Mouse (Mus musculus) neural tube, embryonic 14.5 days (tissue): ENCODE results near the gene Igf2bp2. TPM values are rescaled to one million over a fixed set of nuclear protein-coding genes. Genes with fewer than 3 reads are reported as not detected.

ENCODE experiments used
- ATAC-seq: fragments of 200-750 bp; cut with Nextera tagmentation; 2 replicates; pipeline ENCODE4 v1.8.0; 2017; ENCODE audit warnings: low read depth, mild to moderate bottlenecking, moderate TSS enrichment, moderate library complexity
- H3K27ac ChIP-seq: fragments of 300-500 bp; sonication (generic); 2 replicates; pipeline ENCODE4 v1.5.1; 2014; ENCODE audit warnings: low read depth, mild to moderate bottlenecking, control low read depth, low read length, moderate library complexity, mixed read lengths
- H3K27me3 ChIP-seq: fragments of 300-500 bp; sonication (generic); 2 replicates; pipeline ENCODE4 v1.6.1; 2014; ENCODE audit warnings: low read length; ENCODE audit not compliant: control insufficient read depth, insufficient read depth
- H3K36me3 ChIP-seq: fragments of 300-500 bp; sonication (generic); 2 replicates; pipeline ENCODE4 v1.6.1; 2014; ENCODE audit warnings: low read length, mixed read lengths; ENCODE audit not compliant: control insufficient read depth, insufficient read depth
- H3K4me1 ChIP-seq: fragments of 300-500 bp; sonication (generic); 2 replicates; pipeline ENCODE4 v1.6.1; 2014; ENCODE audit warnings: low read length; ENCODE audit not compliant: control insufficient read depth, insufficient read depth
- H3K4me2 ChIP-seq: fragments of 300-500 bp; sonication (generic); 2 replicates; pipeline ENCODE4 v1.6.1; 2014; ENCODE audit warnings: mild to moderate bottlenecking, low read depth, low read length, control low read depth
- H3K4me3 ChIP-seq: fragments of 300-500 bp; sonication (generic); 2 replicates; pipeline ENCODE4 v1.5.1; 2014; ENCODE audit warnings: low read depth, low read length, control low read depth, mixed read lengths
- H3K9ac ChIP-seq: fragments of 300-500 bp; sonication (generic); replicated peaks from 2 replicates; pipeline ENCODE4 v1.6.1; 2014; ENCODE audit warnings: low read depth, mild to moderate bottlenecking, control low read depth, low read length, mixed read lengths
- H3K9me3 ChIP-seq: fragments of 300-500 bp; sonication (generic); 2 replicates; pipeline ENCODE4 v1.6.1; 2016; ENCODE audit warnings: low read length; ENCODE audit not compliant: control insufficient read depth
- WGBS: fragments of 180-500 bp; shearing (Covaris S2); extraction: QIAGEN DNeasy Blood & Tissue Kit; methylation state at CpG from one replicate; pipeline ENCODE4 v1.1.7; 2014; 5-methylcytosine and 5-hydroxymethylcytosine counted together
- polyA plus RNA-seq: library from polyadenylated mRNA; unstranded; fragments of >200 nt; fragmentation: Nextera tagmentation; extraction: Ambion mirVana; gene quantifications from 2 replicates; pipeline ENCODE4 v1.2.1, GENCODE M21; 2014

Igf2bp2 gene
- polyA plus RNA-seq, 1 experiment from 2014 or later: 16.6 TPM

- Histone ChIP-seq H3K9me3 (no peaks in the 10 kb centered on the region), H3K9ac (peak overlapping the region; percentile 37; the same call in 1 of the 2 replicates), H3K27me3 (no peaks in the 10 kb centered on the region), H3K4me3 (no peak overlapping the region), H3K4me1 (no peaks in the 10 kb centered on the region), H3K27ac (0 out of 2 replicates have a peak overlapping the region, but pooled peaks have one; percentile 34), H3K36me3 (no peaks in the 10 kb centered on the region), H3K4me2 (no peak overlapping the region)
- WGBS: 19% methylated on average over 9 of the region's 11 CpGs
- peak; percentile 39; the same call in 1 of the 2 replicates for ATAC-seq
Measured at GRCm38 (mm10) chr16:22151706-22152315, 11.3 kb downstream of the Igf2bp2 start.

GRCm38 (mm10) chr16:22150421-22150820 is 12.7 kb downstream of the Igf2bp2 start:
- H3K27ac ChIP-seq: no peak overlapping the region
- no peak overlapping the region for H3K4me3 ChIP-seq
- no peaks in the 10 kb centered on the region for H3K27me3 ChIP-seq
- no peaks in the 10 kb centered on the region for H3K4me1 ChIP-seq
- no peaks in the 10 kb centered on the region for H3K9me3 ChIP-seq
- H3K4me2 ChIP-seq: no peak overlapping the region
- ATAC-seq: no peak
- H3K9ac ChIP-seq: no peak overlapping the region
- H3K36me3 ChIP-seq: no peaks in the 10 kb centered on the region
- 50% methylated on average over 2 of the region's 2 CpGs for WGBS

- Histone ChIP-seq H3K4me3 (no peak overlapping the region), H3K4me2 (no peak overlapping the region), H3K9ac (no peak overlapping the region), H3K9me3 (no peaks in the 10 kb centered on the region), H3K27ac (no peak overlapping the region), H3K4me1 (no peaks in the 10 kb centered on the region), H3K27me3 (no peaks in the 10 kb centered on the region), H3K36me3 (no peaks in the 10 kb centered on the region)
- WGBS: 43% methylated on average over 10 of the region's 10 CpGs
- no peak for ATAC-seq
Measured at GRCm38 (mm10) chr16:22149659-22150345, 13.3 kb downstream of the Igf2bp2 start.

- Histone ChIP-seq H3K9ac (no peak overlapping the region), H3K4me2 (no peak overlapping the region), H3K4me1 (no peaks in the 10 kb centered on the region), H3K4me3 (no peak overlapping the region), H3K9me3 (no peaks in the 10 kb centered on the region), H3K27me3 (no peaks in the 10 kb centered on the region), H3K36me3 (no peaks in the 10 kb centered on the region), H3K27ac (no peak overlapping the region)
- ATAC-seq: no peak
- WGBS: 39% methylated on average over 2 of the region's 2 CpGs
Measured at GRCm38 (mm10) chr16:22149076-22149475, 14.0 kb downstream of the Igf2bp2 start.

- no peak for ATAC-seq
- no peak overlapping the region for H3K9ac ChIP-seq
- H3K4me1 ChIP-seq: no peaks in the 10 kb centered on the region
- 71% methylated on average over 1 of the region's 1 CpGs for WGBS
- H3K36me3 ChIP-seq: no peaks in the 10 kb centered on the region
- no peaks in the 10 kb centered on the region for H3K27me3 ChIP-seq
- no peak overlapping the region for H3K4me3 ChIP-seq
- no peaks in the 10 kb centered on the region for H3K9me3 ChIP-seq
- H3K4me2 ChIP-seq: no peak overlapping the region
- H3K27ac ChIP-seq: no peak overlapping the region
Measured at GRCm38 (mm10) chr16:22147131-22147530, 16.0 kb downstream of the Igf2bp2 start.

- no peak for ATAC-seq
- H3K4me3 ChIP-seq: no peak overlapping the region
- H3K4me1 ChIP-seq: no peaks in the 10 kb centered on the region
- no peak overlapping the region for H3K9ac ChIP-seq
- H3K9me3 ChIP-seq: no peaks in the 10 kb centered on the region
- 92% methylated on average over 7 of the region's 7 CpGs for WGBS
- H3K4me2 ChIP-seq: no peak overlapping the region
- no peak overlapping the region for H3K27ac ChIP-seq
- H3K36me3 ChIP-seq: no peaks in the 10 kb centered on the region
- no peaks in the 10 kb centered on the region for H3K27me3 ChIP-seq
Measured at GRCm38 (mm10) chr16:22146071-22146470, 17.0 kb downstream of the Igf2bp2 start.

- H3K4me1 ChIP-seq: no peaks in the 10 kb centered on the region
- H3K9me3 ChIP-seq: no peaks in the 10 kb centered on the region
- H3K9ac ChIP-seq: no peak overlapping the region
- no peak for ATAC-seq
- 97% methylated on average over 6 of the region's 6 CpGs for WGBS
- H3K4me2 ChIP-seq: no peak overlapping the region
- H3K27me3 ChIP-seq: no peaks in the 10 kb centered on the region
- H3K4me3 ChIP-seq: no peak overlapping the region
- no peak overlapping the region for H3K27ac ChIP-seq
- no peaks in the 10 kb centered on the region for H3K36me3 ChIP-seq
Measured at GRCm38 (mm10) chr16:22144490-22144889, 18.6 kb downstream of the Igf2bp2 start.

- H3K27ac ChIP-seq: no peak overlapping the region
- no peak for ATAC-seq
- H3K4me1 ChIP-seq: no peaks in the 10 kb centered on the region
- H3K9ac ChIP-seq: no peak overlapping the region
- H3K4me3 ChIP-seq: no peak overlapping the region
- WGBS: 26% methylated on average over 6 of the region's 6 CpGs
- H3K36me3 ChIP-seq: no peaks in the 10 kb centered on the region
- H3K4me2 ChIP-seq: no peak overlapping the region
- H3K9me3 ChIP-seq: no peaks in the 10 kb centered on the region
- H3K27me3 ChIP-seq: no peaks in the 10 kb centered on the region
Measured at GRCm38 (mm10) chr16:22140861-22141260, 22.2 kb downstream of the Igf2bp2 start.

- whole genome bisulfite sequencing: 88% methylated on average over 5 of the region's 5 CpGs
- no peak overlapping the region for H3K4me2 ChIP-seq
Measured at GRCm38 (mm10) chr16:22139821-22140220, 23.3 kb downstream of the Igf2bp2 start.

More at GRCm38 (mm10) chr16:22139821-22140220, 23.3 kb downstream of the Igf2bp2 start:
- no peaks in the 10 kb centered on the region for H3K9me3 ChIP-seq
- H3K27me3 ChIP-seq: no peaks in the 10 kb centered on the region
- no peak overlapping the region for H3K4me3 ChIP-seq
- H3K27ac ChIP-seq: no peak overlapping the region
- H3K4me1 ChIP-seq: no peaks in the 10 kb centered on the region
- H3K9ac ChIP-seq: no peak overlapping the region
- no peaks in the 10 kb centered on the region for H3K36me3 ChIP-seq
- ATAC-seq: no peak
